Mouse (Mus musculus) G1E (cell line): Measurements from ENCODE around the gene Msgn1. TPM values are rescaled to one million over a fixed set of nuclear protein-coding genes. Genes with fewer than 3 reads are reported as not detected.
A peak's percentile ranks its signal among the peaks of the same experiment; 100 is the strongest.

Experiments
- ATAC-seq: 2 replicates; pipeline ENCODE4 v1.8.0; 2016; ENCODE audit warnings: mild to moderate bottlenecking; ENCODE audit not compliant: insufficient number of reproducible peaks, poor library complexity, low FRiP score, severe bottlenecking; ENCODE audit errors: extremely low read depth
- DNase-seq: peaks from one replicate; pipeline ENCODE4 v3.0.0; 2012; ENCODE audit warnings: low spot score
- H3K27me3 ChIP-seq: 2 replicates; pipeline ENCODE4 v1.6.1; 2012; ENCODE audit warnings: mild to moderate bottlenecking, low read length, inconsistent platforms; ENCODE audit not compliant: insufficient read depth
- H3K36me3 ChIP-seq: replicated peaks from 2 replicates; pipeline ENCODE3; 2012; ENCODE audit warnings: mild to moderate bottlenecking, inconsistent platforms
- H3K4me1 ChIP-seq: 2 replicates; pipeline ENCODE4 v1.6.1; 2012; ENCODE audit warnings: low read depth, low read length, inconsistent platforms, mixed read lengths; ENCODE audit not compliant: insufficient read depth
- H3K4me3 ChIP-seq: 2 replicates; pipeline ENCODE4 v1.5.1; 2012; ENCODE audit warnings: low read depth, mild to moderate bottlenecking, inconsistent platforms, low read length, moderate library complexity, mixed read lengths
- H3K9me3 ChIP-seq: replicated peaks from 2 replicates; pipeline ENCODE4 v1.6.1; 2012; ENCODE audit warnings: inconsistent platforms
- CTCF ChIP-seq: IDR thresholded peaks from 2 replicates; pipeline ENCODE4 v1.5.1; 2012; ENCODE audit warnings: low read depth, low read length, inconsistent platforms, mixed read lengths
- GATA1 ChIP-seq: IDR thresholded peaks from 2 replicates; pipeline ENCODE4 v1.6.1; 2012; ENCODE audit warnings: borderline replicate concordance, low read length, inconsistent platforms, mixed read lengths
- GATA2 ChIP-seq: IDR thresholded peaks from 2 replicates; pipeline ENCODE4 v1.6.1; 2012; ENCODE audit warnings: low read depth, low read length, inconsistent platforms, borderline replicate concordance
- POLR2AphosphoS5 ChIP-seq: IDR thresholded peaks from 2 replicates; pipeline ENCODE4 v1.6.1; 2012; ENCODE audit warnings: low read depth, low read length, inconsistent platforms; ENCODE audit not compliant: insufficient replicate concordance
- TAL1 ChIP-seq: conservative IDR thresholded peaks from 2 replicates; pipeline ENCODE4 v1.6.1; 2012; ENCODE audit warnings: low read depth, low read length, inconsistent platforms, mixed read lengths
- polyA plus RNA-seq: library from polyadenylated mRNA; stranded (reverse); fragments of >175 nt; gene quantifications from 2 replicates; pipeline ENCODE4 v1.2.3, GENCODE M21; 2012
- total RNA-seq, 2 experiments: library from RNA; stranded (forward) in 1 of 2; stranded (reverse) in 1 of 2; fragments of 200-1000 nt in 1 of 2; fragments of >200 nt in 1 of 2; fragmentation: Nextera tagmentation in 1 of 2; gene quantifications; 2 replicates each; pipeline ENCODE4 v1.2.3; 2014 to 2017

The Msgn1 gene
- total and polyA plus RNA-seq, 3 experiments = not detected

GRCm38 (mm10) chr12:11202476-11202875, 6.3 kb downstream of the Msgn1 start:
- DNase-seq (no peak), ATAC-seq (no peak)
- Histone ChIP-seq H3K9me3 (no peaks in the 10 kb centered on the region), H3K27me3 (no peaks in the 10 kb centered on the region), H3K4me3 (no peak overlapping the region), H3K36me3 (no peaks in the 10 kb centered on the region), H3K4me1 (no peaks in the 10 kb centered on the region)
- TF ChIP-seq POLR2AphosphoS5 (no peak), GATA2 (no peak), GATA1 (no peak), TAL1 (no peak), CTCF (no peak)

- no peak for ATAC-seq
These were observed 8.1 kb downstream of the Msgn1 start for GRCm38 (mm10) chr12:11200711-11201110.

GRCm38 (mm10) chr12:11198551-11198950, 10.2 kb downstream of the Msgn1 start:
- Histone ChIP-seq H3K9me3 (no peaks in the 10 kb centered on the region), H3K4me1 (peaks cover 3% of the 10 kb centered on the region; the same call in 1 of the 2 replicates), H3K27me3 (0 out of 2 replicates have a peak, but pooled peaks cover 3% of the 10 kb centered on the region), H3K4me3 (no peak overlapping the region), H3K36me3 (no peaks in the 10 kb centered on the region)
- ATAC-seq (no peak), DNase-seq (no peak)
- TF ChIP-seq CTCF = no peak
- no peak for TF ChIP-seq TAL1
- TF ChIP-seq GATA2 = no peak
- no peak for TF ChIP-seq GATA1
- TF ChIP-seq POLR2AphosphoS5 = no peak

More at GRCm38 (mm10) chr12:11200711-11201110, 8.1 kb downstream of the Msgn1 start:
- TF ChIP-seq TAL1 = no peak
- TF ChIP-seq GATA2 = no peak
- TF ChIP-seq GATA1 = no peak
- TF ChIP-seq CTCF = no peak
- TF ChIP-seq POLR2AphosphoS5 = no peak
- Histone ChIP-seq H3K4me3 (no peak overlapping the region), H3K27me3 (no peaks in the 10 kb centered on the region), H3K9me3 (no peaks in the 10 kb centered on the region), H3K4me1 (no peaks in the 10 kb centered on the region), H3K36me3 (no peaks in the 10 kb centered on the region)
- DNase-seq = no peak

- Histone ChIP-seq H3K9me3 (no peaks in the 10 kb centered on the region), H3K36me3 (no peaks in the 10 kb centered on the region), H3K27me3 (0 out of 2 replicates have a peak, but pooled peaks cover 3% of the 10 kb centered on the region), H3K4me3 (no peak overlapping the region), H3K4me1 (peaks cover 3% of the 10 kb centered on the region; the same call in 1 of the 2 replicates)
- no peak for ATAC-seq
- DNase-seq = no peak
- no peak for TF ChIP-seq POLR2AphosphoS5
- no peak for TF ChIP-seq GATA1
- no peak for TF ChIP-seq GATA2
- no peak for TF ChIP-seq TAL1
- TF ChIP-seq CTCF = no peak
These were observed 10.7 kb downstream of the Msgn1 start for GRCm38 (mm10) chr12:11198026-11198425.

- DNase-seq = no peak
- Histone ChIP-seq H3K27me3 (0 out of 2 replicates have a peak, but pooled peaks cover 3% of the 10 kb centered on the region), H3K4me1 (peaks cover 3% of the 10 kb centered on the region; the same call in 1 of the 2 replicates), H3K4me3 (no peak overlapping the region), H3K36me3 (no peaks in the 10 kb centered on the region), H3K9me3 (no peaks in the 10 kb centered on the region)
- TF ChIP-seq TAL1 = no peak
- no peak for ATAC-seq
These were observed 11.9 kb downstream of the Msgn1 start for GRCm38 (mm10) chr12:11196830-11197229.

- no peak overlapping the region for H3K4me3 ChIP-seq
- no peaks in the 10 kb centered on the region for H3K9me3 ChIP-seq
- DNase-seq (peak; percentile 26), ATAC-seq (no peak)
- TF ChIP-seq GATA2 (no peak), CTCF (peak; percentile 56)
- H3K36me3 ChIP-seq = no peaks in the 10 kb centered on the region
- peaks cover 3% of the 10 kb centered on the region; the same call in 1 of the 2 replicates for H3K4me1 ChIP-seq
- 0 out of 2 replicates have a peak, but pooled peaks cover 3% of the 10 kb centered on the region for H3K27me3 ChIP-seq
These were observed 12.6 kb downstream of the Msgn1 start for GRCm38 (mm10) chr12:11196142-11196597.

GRCm38 (mm10) chr12:11195031-11195430, 13.7 kb downstream of the Msgn1 start:
- Histone ChIP-seq H3K36me3 (no peaks in the 10 kb centered on the region), H3K27me3 (0 out of 2 replicates have a peak, but pooled peaks cover 3% of the 10 kb centered on the region), H3K4me3 (no peak overlapping the region), H3K4me1 (peaks cover 3% of the 10 kb centered on the region; the same call in 1 of the 2 replicates), H3K9me3 (no peaks in the 10 kb centered on the region)
- ATAC-seq = no peak
- no peak for TF ChIP-seq POLR2AphosphoS5
- TF ChIP-seq GATA2 = no peak
- no peak for TF ChIP-seq CTCF
- TF ChIP-seq GATA1 = no peak
- no peak for TF ChIP-seq TAL1
- DNase-seq = no peak
